Mouse (Mus musculus): ENCODE results near the gene Itgb6. TPM values are rescaled to one million over a fixed set of nuclear protein-coding genes. Genes with fewer than 3 reads are reported as not detected.

Gene Itgb6
- polyA plus RNA-seq, 1 experiment from 2014 or later: 0.31 TPM

- H3K27ac ChIP-seq (replicated peaks): no peak overlapping the region
- 97% methylated on average over 2 of the region's 2 CpGs for WGBS
- H3K4me1 ChIP-seq: peaks cover 11% of the 10 kb centered on the region
- H3K4me2 ChIP-seq: no peak overlapping the region
- no peaks in the 10 kb centered on the region for H3K9me3 ChIP-seq (replicated peaks)
- peaks cover 9% of the 10 kb centered on the region; the same call in 1 of the 2 replicates for H3K27me3 ChIP-seq (replicated peaks)
- no peak overlapping the region for H3K4me3 ChIP-seq (replicated peaks)
- H3K9ac ChIP-seq (replicated peaks): no peak overlapping the region
- no peaks in the 10 kb centered on the region for H3K36me3 ChIP-seq
- no peak for ATAC-seq (ENCODE audit: low FRiP score)
Observed at GRCm38 (mm10) chr2:60549851-60550250, 172.6 kb downstream of the Itgb6 start.

Other genes starting within 250 kb of the Itgb6 start
- 0.37 and 0.47 TPM in 2 replicates for gene Pla2r1, start 169.3 kb downstream of the Itgb6 start, polyA plus RNA-seq (2015; fragmentation: Nextera tagmentation; extraction: Ambion mirVana)
- 65.2 and 84.1 TPM in 2 replicates for gene Rbms1, start 240.5 kb upstream of the Itgb6 start, polyA plus RNA-seq (2015; fragmentation: Nextera tagmentation; extraction: Ambion mirVana)

Data from neural tube, embryonic 15.5 days (tissue).